Mouse (Mus musculus) left cerebral cortex, postnatal 10 days (tissue): ENCODE results near the gene Myof. TPM values are rescaled to one million over a fixed set of nuclear protein-coding genes. Genes with fewer than 3 reads are reported as not detected.

Experiments
- DNase-seq, 2 experiments: peaks; one replicate each; pipeline ENCODE4 v3.0.0; 2021 to 2022; ENCODE audit warnings: low spot score in 2 of 2, mixed read lengths in 1 of 2; ENCODE audit errors: extremely low spot score in 1 of 2
- intact Hi-C: fragments of 180-260 bp; cut with DNase I; formaldehyde crosslinking; loops from one replicate; pipeline ENCODE4 v1.15.1; 2025
- total RNA-seq, 2 experiments: library from RNA; stranded (reverse); gene quantifications; 2 replicates each; pipeline ENCODE4 v1.2.3; 2021

Myof gene
- total RNA-seq, 2 experiments from 2014 or later, result 7.2 to 7.8 TPM

- no peak for DNase-seq
- intact Hi-C loops, result no loop called here
These were observed 27.5 kb downstream of the Myof start for GRCm38 (mm10) chr19:38015873-38016254.

GRCm38 (mm10) chr19:38015180-38015872 lies 28.1 kb downstream of the Myof start:
- peak; percentile 77 to 80 for DNase-seq
- intact Hi-C loops, result no loop called here

GRCm38 (mm10) chr19:38014443-38014842 lies 28.9 kb downstream of the Myof start:
- no peak for DNase-seq
- intact Hi-C loops, result no loop called here

GRCm38 (mm10) chr19:38011379-38011778 lies 32.0 kb downstream of the Myof start:
- intact Hi-C loops, result no loop called here
- no peak for DNase-seq

GRCm38 (mm10) chr19:38004809-38005380 lies 38.5 kb downstream of the Myof start:
- intact Hi-C loops, result no loop called here
- no peak for DNase-seq

- intact Hi-C loops, result no loop called here
- DNase-seq, result no peak
These were observed 39.5 kb downstream of the Myof start for GRCm38 (mm10) chr19:38003671-38004521.

- no peak for DNase-seq
- intact Hi-C loops, result no loop called here
These were observed 40.6 kb downstream of the Myof start for GRCm38 (mm10) chr19:38002816-38003215.

GRCm38 (mm10) chr19:38000990-38001389 lies 42.4 kb downstream of the Myof start:
- no peak for DNase-seq
- intact Hi-C loops, result no loop called here

GRCm38 (mm10) chr19:37999941-38000340 lies 43.4 kb downstream of the Myof start:
- intact Hi-C loops, result no loop called here
- no peak for DNase-seq

- no peak for DNase-seq
- intact Hi-C loops, result no loop called here
These were observed 49.1 kb downstream of the Myof start for GRCm38 (mm10) chr19:37994301-37994700.

- intact Hi-C loops, result no loop called here
- DNase-seq, result no peak
These were observed 51.2 kb downstream of the Myof start for GRCm38 (mm10) chr19:37992184-37992554.

- intact Hi-C loops, result no loop called here
- peak; percentile 44 to 91 for DNase-seq
These were observed 51.8 kb downstream of the Myof start for GRCm38 (mm10) chr19:37991399-37992183.

GRCm38 (mm10) chr19:37989971-37990370 lies 53.4 kb downstream of the Myof start:
- intact Hi-C loops, result no loop called here
- no peak for DNase-seq

GRCm38 (mm10) chr19:37988156-37988555 lies 55.2 kb downstream of the Myof start:
- intact Hi-C loops, result no loop called here
- no peak for DNase-seq

GRCm38 (mm10) chr19:37985730-37986129 lies 57.6 kb downstream of the Myof start:
- DNase-seq, result no peak
- intact Hi-C loops, result no loop called here

GRCm38 (mm10) chr19:37975951-37976350 lies 67.4 kb downstream of the Myof start:
- intact Hi-C loops, result no loop called here
- DNase-seq, result no peak

GRCm38 (mm10) chr19:37970571-37970970 lies 72.8 kb downstream of the Myof start:
- DNase-seq, result no peak
- intact Hi-C loops, result no loop called here

- intact Hi-C loops, result no loop called here
- no peak for DNase-seq
These were observed 73.4 kb downstream of the Myof start for GRCm38 (mm10) chr19:37970004-37970403.

GRCm38 (mm10) chr19:37965828-37966227 lies 77.5 kb downstream of the Myof start:
- intact Hi-C loops, result no loop called here
- DNase-seq, result no peak
